Mouse (Mus musculus): Measurements from ENCODE around the gene Smim27. TPM values are rescaled to one million over a fixed set of nuclear protein-coding genes. Genes with fewer than 3 reads are reported as not detected.

Smim27 gene
- total RNA-seq, 1 experiment = 3.9 TPM

- in situ Hi-C loops (cut with MboI; ENCODE audit: low sequenced_read_pairs in 2 of 2, unreplicated experiment in 2 of 2) = no loop called here
- no peaks in the 10 kb centered on the region for H3K9me3 ChIP-seq (ENCODE audit: control insufficient read depth, insufficient read depth, low read depth, low read length)
Measured at GRCm38 (mm10) chr4:40313026-40313425, 43.6 kb downstream of the Smim27 start.

GRCm38 (mm10) chr4:40317404-40317803 is 48.0 kb downstream of the Smim27 start:
- Histone ChIP-seq H3K4me1 (ENCODE audit: control insufficient read depth in 2 of 2, insufficient read depth in 2 of 2, low read length in 2 of 2, poor library complexity in 1 of 2) (no peaks in the 10 kb centered on the region), H3K36me3 (ENCODE audit: control insufficient read depth, insufficient read depth, low read length, poor library complexity, severe bottlenecking) (no peaks in the 10 kb centered on the region), H3K9me3 (ENCODE audit: control insufficient read depth, insufficient read depth, low read depth, low read length) (no peaks in the 10 kb centered on the region), H3K4me3 (ENCODE audit: insufficient read depth in 1 of 2, low read depth in 1 of 2, low read length in 2 of 2, poor library complexity in 1 of 2, severe bottlenecking in 1 of 2) (no peak overlapping the region), H3K27ac (ENCODE audit: insufficient read depth, low read depth, low read length, poor library complexity, severe bottlenecking) (no peak overlapping the region), H3K9ac (ENCODE audit: insufficient read depth, low read depth, low read length, poor library complexity, severe bottlenecking) (no peak overlapping the region)
- TF ChIP-seq ZC3H11A (IDR thresholded peaks at IDR 0.05; ENCODE audit: borderline replicate concordance, low read depth, low read length) (no peak), HCFC1 (IDR thresholded peaks at IDR 0.05; ENCODE audit: borderline replicate concordance, insufficient read depth, low read length) (no peak), CHD2 (IDR thresholded peaks at IDR 0.05; ENCODE audit: low read depth, low read length) (no peak), ZNF384 (IDR thresholded peaks at IDR 0.05; ENCODE audit: low read depth, low read length) (no peak), MAFK (IDR thresholded peaks at IDR 0.05; ENCODE audit: insufficient read depth, low read depth, low read length) (no peak)
- in situ Hi-C loops (cut with MboI; ENCODE audit: low sequenced_read_pairs in 2 of 2, unreplicated experiment in 2 of 2) = no loop called here
- no peak for DNase-seq (ENCODE audit: low read depth, low spot score)

More at GRCm38 (mm10) chr4:40313026-40313425, 43.6 kb downstream of the Smim27 start:
- no peaks in the 10 kb centered on the region for H3K4me1 ChIP-seq (ENCODE audit: control insufficient read depth in 2 of 2, insufficient read depth in 2 of 2, low read length in 2 of 2, poor library complexity in 1 of 2)
- TF ChIP-seq ZNF384 (IDR thresholded peaks at IDR 0.05; ENCODE audit: low read depth, low read length) = no peak
- TF ChIP-seq CHD2 (IDR thresholded peaks at IDR 0.05; ENCODE audit: low read depth, low read length) = no peak
- no peak for TF ChIP-seq ZC3H11A (IDR thresholded peaks at IDR 0.05; ENCODE audit: borderline replicate concordance, low read depth, low read length)
- TF ChIP-seq HCFC1 (IDR thresholded peaks at IDR 0.05; ENCODE audit: borderline replicate concordance, insufficient read depth, low read length) = no peak
- TF ChIP-seq MAFK (IDR thresholded peaks at IDR 0.05; ENCODE audit: insufficient read depth, low read depth, low read length) = no peak
- no peak overlapping the region for H3K4me3 ChIP-seq (ENCODE audit: insufficient read depth in 1 of 2, low read depth in 1 of 2, low read length in 2 of 2, poor library complexity in 1 of 2, severe bottlenecking in 1 of 2)
- no peak overlapping the region for H3K9ac ChIP-seq (ENCODE audit: insufficient read depth, low read depth, low read length, poor library complexity, severe bottlenecking)
- no peak overlapping the region for H3K27ac ChIP-seq (ENCODE audit: insufficient read depth, low read depth, low read length, poor library complexity, severe bottlenecking)
- no peaks in the 10 kb centered on the region for H3K36me3 ChIP-seq (ENCODE audit: control insufficient read depth, insufficient read depth, low read length, poor library complexity, severe bottlenecking)
- no peak for DNase-seq (ENCODE audit: low read depth, low spot score)

Other genes with a start within 250 kb of the Smim27 start
- 23.9 and 29.0 TPM in 2 replicates for gene Aco1, start 126.5 kb upstream of the Smim27 start, total RNA-seq (2012; rRNA removed)
- gene Ddx58, start 29.8 kb upstream of the Smim27 start, total RNA-seq (2012; rRNA removed) = 14.5 and 19.0 TPM in 2 replicates
- gene Topors, start 271 bp downstream of the Smim27 start, total RNA-seq (2012; rRNA removed) = 39.5 and 69.3 TPM in 2 replicates
- 260 and 270 TPM in 2 replicates for gene Ndufb6, start 9.8 kb downstream of the Smim27 start, total RNA-seq (2012; rRNA removed)
- gene Tmem215, start 202.6 kb downstream of the Smim27 start, total RNA-seq (2012; rRNA removed) = 0.16 and 0.27 TPM in 2 replicates